ENCODE assay signal across 23 mouse cellular contexts in the genomic region with DNA sequence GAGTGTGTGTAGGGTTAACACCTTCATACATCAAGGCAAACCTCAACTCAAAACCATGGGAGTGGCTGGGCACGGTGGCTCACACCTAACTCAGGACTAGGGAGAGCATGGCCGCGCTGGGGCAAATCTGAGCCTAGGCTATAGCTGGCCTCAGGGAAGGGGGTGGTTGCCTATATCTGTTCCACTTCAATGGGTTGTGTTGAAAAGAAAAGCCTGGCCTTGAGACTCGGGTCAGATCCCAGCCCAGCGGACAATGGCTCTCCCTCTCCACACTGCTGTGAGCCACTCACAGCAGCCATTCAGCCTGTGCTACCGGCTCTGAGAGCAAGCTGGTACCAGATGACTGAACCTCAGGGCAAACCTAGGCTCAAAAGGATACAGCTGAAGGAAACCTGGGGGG. TPM values are rescaled to one million over a fixed set of nuclear protein-coding genes. Genes with fewer than 3 reads are reported as not detected.
DNase-seq lines count a peak whose midpoint lies in the region; ATAC-seq lines count a peak whose summit lies in the region.
"Had no signal": no experiment of that assay in that cellular context is flagged by ENCODE, and none has a peak within 500 bp of the region (broad histone marks: within the 10 kb centered on the region; RNA-seq: fewer than 3 reads in every experiment).

No protein-coding gene starts in this region.

- H3K27me3 ChIP-seq in embryonic facial prominence, embryonic 11.5 days (ENCODE audit: control insufficient read depth, insufficient read depth, low read length) = no peaks in the 10 kb centered on the region
- no peaks in the 10 kb centered on the region for H3K27me3 ChIP-seq in embryonic facial prominence, embryonic 10.5 days (replicated peaks; ENCODE audit: low read depth, poor library complexity, severe bottlenecking)
- H3K27me3 ChIP-seq in kidney, embryonic 16.5 days (ENCODE audit: insufficient read depth, low read length) = no peaks in the 10 kb centered on the region
- H3K27me3 ChIP-seq: heart, embryonic 13.5 days; hindbrain, embryonic 12.5 days; Patski had no signal

- H3K36me3 ChIP-seq in embryonic facial prominence, embryonic 11.5 days (replicated peaks; ENCODE audit: control insufficient read depth, insufficient read depth, low read depth, low read length) = peaks cover 3% of the 10 kb centered on the region
- H3K36me3 ChIP-seq in embryonic facial prominence, embryonic 10.5 days (replicated peaks) = peaks cover 65% of the 10 kb centered on the region
- H3K36me3 ChIP-seq in kidney, embryonic 16.5 days (ENCODE audit: insufficient read depth, low read length) = peaks cover 52% of the 10 kb centered on the region

- no peaks in the 10 kb centered on the region for H3K4me1 ChIP-seq in embryonic facial prominence, embryonic 11.5 days (ENCODE audit: control insufficient read depth, insufficient read depth, low read length)
- H3K4me1 ChIP-seq in embryonic facial prominence, embryonic 10.5 days = peaks cover 9% of the 10 kb centered on the region
- peaks cover 3% of the 10 kb centered on the region; the same call in 1 of the 2 replicates for H3K4me1 ChIP-seq in kidney, embryonic 16.5 days (ENCODE audit: insufficient read depth, low read length)

- H3K9ac ChIP-seq in embryonic facial prominence, embryonic 11.5 days (replicated peaks; ENCODE audit: low read length) = no peak overlapping the region
- H3K9ac ChIP-seq in kidney, embryonic 16.5 days (replicated peaks; ENCODE audit: low read length) = no peak overlapping the region
- H3K9ac ChIP-seq: forebrain, postnatal 0 days; heart, embryonic 13.5 days; hindbrain, embryonic 12.5 days had no signal

- no peak overlapping the region for H3K4me3 ChIP-seq in embryonic facial prominence, embryonic 11.5 days (ENCODE audit: low read depth, low read length)
- no peak overlapping the region for H3K4me3 ChIP-seq in embryonic facial prominence, embryonic 10.5 days
- H3K4me3 ChIP-seq in kidney, embryonic 16.5 days (ENCODE audit: low read length) = no peak overlapping the region
- H3K4me3 ChIP-seq: gastrocnemius, adult 2 months; heart, embryonic 13.5 days; hindbrain, embryonic 12.5 days had no signal

- DNase-seq in embryonic facial prominence, embryonic 11.5 days (ENCODE audit: low spot score) = no peak
- DNase-seq in embryonic facial prominence, embryonic 10.5 days (ENCODE audit: low spot score) = no peak
- DNase-seq in kidney, postnatal 14 days = no peak
- DNase-seq in ZHBTc4 (ENCODE audit: low read depth, low spot score) = peak; percentile 53
- DNase-seq in embryo, embryonic 9.5 days (ENCODE audit: extremely low spot score) = peak; percentile 29
- DNase-seq in left cerebral cortex, adult 9 months (ENCODE audit: low spot score in 2 of 2) = no peak
- DNase-seq: adrenal gland, adult 2 months; B cell, adult 2 months; cerebellum, adult 11-12 months; cerebellum, adult 9-10 months; cerebellum, postnatal 25 days; forebrain, postnatal 0 days; gastrocnemius, adult 2 months; gastrocnemius, postnatal 36 days; heart, adult 11 months; heart, postnatal 36 days; kidney, adult 11 months had no signal

- 74% methylated on average over 6 of the region's 6 CpGs for WGBS in embryonic facial prominence, embryonic 11.5 days
- 65% methylated on average over 6 of the region's 6 CpGs for WGBS in embryonic facial prominence, embryonic 10.5 days
- 73% methylated on average over 6 of the region's 6 CpGs for WGBS in kidney, embryonic 16.5 days

- 0 out of 2 replicates have a peak, but pooled peaks have one; percentile 21 for ATAC-seq in embryonic facial prominence, embryonic 11.5 days (replicated peaks; ENCODE audit: insufficient number of reproducible peaks, low FRiP score, low TSS enrichment, low read depth)
- 0 out of 2 replicates have a peak, but pooled peaks have one; percentile 5 for ATAC-seq in kidney, embryonic 16.5 days (ENCODE audit: low FRiP score, low TSS enrichment)
- ATAC-seq: CD4-positive, CD25-positive, alpha-beta regulatory T cell, adult 4 months; forebrain, postnatal 0 days; hindbrain, postnatal 0 days; Patski had no signal

- H3K9me3 ChIP-seq in embryonic facial prominence, embryonic 11.5 days (replicated peaks; ENCODE audit: control insufficient read depth, low read length) = no peaks in the 10 kb centered on the region
- no peaks in the 10 kb centered on the region for H3K9me3 ChIP-seq in embryonic facial prominence, embryonic 10.5 days
- no peaks in the 10 kb centered on the region for H3K9me3 ChIP-seq in kidney, embryonic 16.5 days (ENCODE audit: low read length)
- H3K9me3 ChIP-seq: heart, embryonic 13.5 days; hindbrain, embryonic 12.5 days had no signal

- no peak overlapping the region for H3K4me2 ChIP-seq in embryonic facial prominence, embryonic 11.5 days (ENCODE audit: low read depth, low read length)
- H3K4me2 ChIP-seq in kidney, embryonic 16.5 days (replicated peaks; ENCODE audit: low read depth, low read length) = no peak overlapping the region
- H3K4me2 ChIP-seq: heart, embryonic 13.5 days; hindbrain, embryonic 12.5 days had no signal

- no peak overlapping the region for H3K27ac ChIP-seq in embryonic facial prominence, embryonic 11.5 days (replicated peaks; ENCODE audit: low read depth, low read length)
- H3K27ac ChIP-seq in embryonic facial prominence, embryonic 10.5 days (replicated peaks) = no peak overlapping the region
- no peak overlapping the region for H3K27ac ChIP-seq in kidney, embryonic 16.5 days (ENCODE audit: low read length)
- H3K27ac ChIP-seq: gastrocnemius, adult 2 months; heart, embryonic 13.5 days; hindbrain, postnatal 0 days had no signal

RNA-seq across cellular contexts. Expression of a gene that starts 7.5 kb away (rescaled TPM):
- 56.1 and 57.9 TPM in 2 replicates for polyA plus RNA-seq in embryonic facial prominence, embryonic 11.5 days (2014; fragmentation: Nextera tagmentation; extraction: Ambion mirVana)
- 87.2 and 90.4 TPM in 2 replicates for polyA plus RNA-seq in embryonic facial prominence, embryonic 10.5 days (2016; fragmentation: Nextera tagmentation; extraction: Ambion mirVana)
- 67.5 and 69.3 TPM in 2 replicates for polyA plus RNA-seq in kidney, embryonic 16.5 days (2015; fragmentation: Nextera tagmentation; extraction: Ambion mirVana)

RNA-seq across cellular contexts. Expression of a gene that starts 25.8 kb away (rescaled TPM):
- 43.5 and 48.0 TPM in 2 replicates for polyA plus RNA-seq in embryonic facial prominence, embryonic 11.5 days (2014; fragmentation: Nextera tagmentation; extraction: Ambion mirVana)
- polyA plus RNA-seq in embryonic facial prominence, embryonic 10.5 days (2016; fragmentation: Nextera tagmentation; extraction: Ambion mirVana) = 49.0 and 50.5 TPM in 2 replicates
- 67.5 and 70.7 TPM in 2 replicates for polyA plus RNA-seq in kidney, embryonic 16.5 days (2015; fragmentation: Nextera tagmentation; extraction: Ambion mirVana)

RNA-seq across cellular contexts. Expression of a gene that starts 34.1 kb away (rescaled TPM):
- polyA plus RNA-seq in embryonic facial prominence, embryonic 11.5 days (2014; fragmentation: Nextera tagmentation; extraction: Ambion mirVana) = 161 and 174 TPM in 2 replicates
- 181 and 182 TPM in 2 replicates for polyA plus RNA-seq in embryonic facial prominence, embryonic 10.5 days (2016; fragmentation: Nextera tagmentation; extraction: Ambion mirVana)
- 153 and 161 TPM in 2 replicates for polyA plus RNA-seq in kidney, embryonic 16.5 days (2015; fragmentation: Nextera tagmentation; extraction: Ambion mirVana)

RNA-seq across cellular contexts. Expression of a gene that starts 57.3 kb away (rescaled TPM):
- 106 and 117 TPM in 2 replicates for polyA plus RNA-seq in embryonic facial prominence, embryonic 11.5 days (2014; fragmentation: Nextera tagmentation; extraction: Ambion mirVana)
- 194 and 204 TPM in 2 replicates for polyA plus RNA-seq in embryonic facial prominence, embryonic 10.5 days (2016; fragmentation: Nextera tagmentation; extraction: Ambion mirVana)
- 172 and 202 TPM in 2 replicates for polyA plus RNA-seq in kidney, embryonic 16.5 days (2015; fragmentation: Nextera tagmentation; extraction: Ambion mirVana)

Comparison
In these comparisons a context has a peak if more than half of its experiments do, and no peak if none do; other contexts are left out.
1. DNase-seq: peak in ZHBTc4 (single experiment) and embryo, embryonic 9.5 days (single experiment); none in embryonic facial prominence, embryonic 11.5 days (single experiment), embryonic facial prominence, embryonic 10.5 days (single experiment), kidney, postnatal 14 days (single experiment) and left cerebral cortex, adult 9 months (0 of 2).